Mouse (Mus musculus) kidney, adult 2 months (tissue): ENCODE data around the gene Znrf1. TPM values are rescaled to one million over a fixed set of nuclear protein-coding genes. Genes with fewer than 3 reads are reported as not detected.
A peak's percentile ranks its signal among the peaks of the same experiment; 100 is the strongest.

Experiments used
- DNase-seq: peaks from one replicate; pipeline ENCODE4 v3.0.0; 2021
- H3K27ac ChIP-seq: fragments of 200-500 bp; 2 replicates; pipeline ENCODE4 v1.5.1; 2012; ENCODE audit warnings: low read depth, low read length, control low read depth, inconsistent platforms; ENCODE audit not compliant: insufficient read depth
- H3K27me3 ChIP-seq: fragments of 200-500 bp; replicated peaks from 2 replicates; pipeline ENCODE4 v1.6.1; 2012; ENCODE audit warnings: mild to moderate bottlenecking, moderate library complexity, low read length, inconsistent platforms; ENCODE audit not compliant: control insufficient read depth, insufficient read depth
- H3K36me3 ChIP-seq: fragments of 200-500 bp; 2 replicates; pipeline ENCODE4 v1.6.1; 2012; ENCODE audit warnings: mild to moderate bottlenecking, moderate library complexity, low read length, inconsistent platforms; ENCODE audit not compliant: control insufficient read depth, insufficient read depth
- H3K4me1 ChIP-seq: fragments of 200-500 bp; 2 replicates; pipeline ENCODE4 v1.6.1; 2011; ENCODE audit warnings: low read length; ENCODE audit not compliant: control insufficient read depth, insufficient read depth
- H3K4me3 ChIP-seq: fragments of 200-500 bp; 2 replicates; pipeline ENCODE4 v1.5.1; 2011; ENCODE audit warnings: mild to moderate bottlenecking, low read depth, low read length, control low read depth; ENCODE audit not compliant: insufficient read depth
- CTCF ChIP-seq: fragments of 200-500 bp; conservative IDR thresholded peaks from 2 replicates; pipeline ENCODE4 v1.5.1; 2011; ENCODE audit warnings: low read depth, mild to moderate bottlenecking, control low read depth, low read length, moderate library complexity, mixed read lengths; ENCODE audit not compliant: insufficient read depth, insufficient read length
- POLR2A ChIP-seq: fragments of 200-500 bp; IDR thresholded peaks from one replicate; pipeline ENCODE4 v1.6.1; 2011; ENCODE audit warnings: low read depth, low read length, control low read depth
- WGBS: fragments of 180-500 bp; shearing (Covaris S2); methylation state at CpG from one replicate; pipeline ENCODE4 v1.1.7; 2018; 5-methylcytosine and 5-hydroxymethylcytosine counted together
- polyA plus RNA-seq: library from polyadenylated mRNA; depleted of rRNA; stranded (reverse); fragments of >200 nt; gene quantifications from 2 replicates; pipeline ENCODE4 v1.2.3, GENCODE M21; 2012

Gene Znrf1
- polyA plus RNA-seq, 1 experiment = 39.7 TPM

- Histone ChIP-seq H3K27ac (no peak overlapping the region), H3K4me3 (no peak overlapping the region), H3K27me3 (no peaks in the 10 kb centered on the region), H3K4me1 (no peaks in the 10 kb centered on the region; the same call in 1 of the 2 replicates), H3K36me3 (no peaks in the 10 kb centered on the region)
- no peak for TF ChIP-seq POLR2A
- no peak for TF ChIP-seq CTCF
- 57% methylated on average over 4 of the region's 4 CpGs for WGBS
- DNase-seq = no peak
Observed at GRCm38 (mm10) chr8:111533503-111533902, 2.4 kb upstream of the Znrf1 start.

DNA sequence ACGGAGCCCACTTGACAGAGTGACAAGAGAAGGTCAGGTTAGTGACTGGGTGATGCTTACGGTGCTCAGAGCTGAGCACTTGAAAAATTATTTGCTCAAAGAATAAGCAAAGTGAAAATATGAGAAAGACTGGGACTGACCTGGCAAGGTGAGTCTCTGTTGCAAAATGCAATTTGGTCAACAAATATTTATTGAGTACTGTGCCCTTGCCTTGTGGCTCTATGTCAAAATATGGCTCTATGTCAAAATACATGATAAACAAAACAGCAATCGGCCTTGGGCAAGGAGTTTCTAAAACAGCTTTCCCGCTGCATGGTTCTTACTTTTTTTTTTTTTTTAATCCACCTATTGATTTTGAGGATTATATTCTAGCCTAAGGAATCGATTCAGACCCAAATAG lies 406 bp upstream of the Znrf1 start:
- H3K4me3 ChIP-seq = no peak overlapping the region
- no peak for DNase-seq
- no peaks in the 10 kb centered on the region; the same call in 1 of the 2 replicates for H3K4me1 ChIP-seq
- TF ChIP-seq CTCF (no peak), POLR2A (no peak)
- H3K36me3 ChIP-seq = no peaks in the 10 kb centered on the region
- WGBS = 40% methylated on average over 5 of the region's 5 CpGs
- no peaks in the 10 kb centered on the region for H3K27me3 ChIP-seq
- no peak overlapping the region for H3K27ac ChIP-seq

GRCm38 (mm10) chr8:111536978-111537764 lies 1.3 kb downstream of the Znrf1 start:
- H3K27ac ChIP-seq = peak overlapping the region; percentile 72; the same call in 1 of the 2 replicates
- H3K27me3 ChIP-seq = no peaks in the 10 kb centered on the region
- WGBS = 2% methylated on average over 63 of the region's 64 CpGs
- DNase-seq = peak; percentile 46
- TF ChIP-seq POLR2A (no peak), CTCF (no peak)
- no peaks in the 10 kb centered on the region for H3K36me3 ChIP-seq
- H3K4me3 ChIP-seq = peak overlapping the region; percentile 67
- H3K4me1 ChIP-seq = no peaks in the 10 kb centered on the region; the same call in 1 of the 2 replicates

- 18% methylated on average over 8 of the region's 8 CpGs for WGBS
- no peak for TF ChIP-seq POLR2A
- no peak for TF ChIP-seq CTCF
- no peak for DNase-seq
- H3K4me1 ChIP-seq = no peaks in the 10 kb centered on the region; the same call in 1 of the 2 replicates
- H3K36me3 ChIP-seq = no peaks in the 10 kb centered on the region
- H3K27me3 ChIP-seq = no peaks in the 10 kb centered on the region
- H3K4me3 ChIP-seq = peak overlapping the region; percentile 67
- no peak overlapping the region for H3K27ac ChIP-seq
Observed at GRCm38 (mm10) chr8:111537765-111538158, 1.9 kb downstream of the Znrf1 start.

- peak; percentile 46 for DNase-seq
Observed at GRCm38 (mm10) chr8:111538194-111538593, 2.3 kb downstream of the Znrf1 start.

DNA sequence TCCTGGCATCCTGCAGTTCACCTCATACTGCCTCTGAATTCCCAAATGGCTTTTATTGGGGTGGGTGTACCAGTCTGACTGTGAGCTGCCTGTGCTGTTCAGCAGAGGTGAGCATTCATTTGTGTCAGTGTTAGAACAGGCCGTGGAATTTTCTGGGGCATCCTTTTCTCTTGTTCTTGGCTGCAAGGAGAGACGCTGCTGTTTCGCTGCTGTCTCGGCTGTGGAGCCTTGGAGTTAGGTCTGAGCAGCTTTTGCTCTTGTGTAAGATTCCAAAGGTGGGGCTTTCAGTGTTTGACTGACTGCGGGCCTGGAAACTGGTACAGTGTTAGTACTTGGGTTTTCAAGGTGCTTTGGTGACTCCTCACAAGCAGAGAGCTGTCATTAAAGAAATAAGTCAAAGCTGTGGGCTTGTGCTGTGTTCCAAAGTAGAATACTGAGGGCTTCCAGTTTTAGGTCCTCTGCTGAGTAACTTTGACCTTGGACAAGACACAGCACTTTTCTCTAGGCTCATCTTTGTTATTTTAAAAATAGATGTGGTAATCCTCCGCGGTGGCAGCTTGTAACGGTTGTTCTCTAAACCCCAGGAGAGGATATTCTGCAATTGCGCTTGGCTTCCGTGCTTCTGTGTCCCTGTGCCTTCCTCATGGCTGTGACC lies 3.7 kb downstream of the Znrf1 start:
- Histone ChIP-seq H3K27me3 (no peaks in the 10 kb centered on the region), H3K36me3 (no peaks in the 10 kb centered on the region), H3K4me3 (no peak overlapping the region), H3K4me1 (no peaks in the 10 kb centered on the region; the same call in 1 of the 2 replicates), H3K27ac (no peak overlapping the region; the same call in 1 of the 2 replicates)
- WGBS = 46% methylated on average over 10 of the region's 10 CpGs
- DNase-seq = no peak
- TF ChIP-seq POLR2A (no peak), CTCF (no peak)

More at GRCm38 (mm10) chr8:111538194-111538593, 2.3 kb downstream of the Znrf1 start:
- Histone ChIP-seq H3K27me3 (no peaks in the 10 kb centered on the region), H3K4me3 (peak overlapping the region; percentile 67; the same call in 1 of the 2 replicates), H3K4me1 (no peaks in the 10 kb centered on the region; the same call in 1 of the 2 replicates), H3K27ac (no peak overlapping the region), H3K36me3 (no peaks in the 10 kb centered on the region)
- 26% methylated on average over 2 of the region's 2 CpGs for WGBS
- no peak for TF ChIP-seq POLR2A
- no peak for TF ChIP-seq CTCF
